ENCODE assay signal across 8 mouse cellular contexts in genomic region chr11:33147572-33148337, GRCm38 (mm10). TPM values are rescaled to one million over a fixed set of nuclear protein-coding genes. Genes with fewer than 3 reads are reported as not detected.
DNase-seq lines count a peak whose midpoint lies in the region; ATAC-seq and TF ChIP-seq lines count a peak whose summit lies in the region.

No protein-coding gene starts in this region.

- H3K9me3 ChIP-seq in E14TG2a.4 (ENCODE audit: low read length): no peaks in the 10 kb centered on the region
- H3K9me3 ChIP-seq in hindbrain, embryonic 14.5 days (ENCODE audit: control insufficient read depth, low read length): no peaks in the 10 kb centered on the region
- no peaks in the 10 kb centered on the region for H3K9me3 ChIP-seq in liver, embryonic 11.5 days (ENCODE audit: control insufficient read depth, low read length)
- no peaks in the 10 kb centered on the region for H3K9me3 ChIP-seq in midbrain, embryonic 16.5 days (replicated peaks; ENCODE audit: control insufficient read depth, low read length, poor library complexity, severe bottlenecking)

- no peak for TF ChIP-seq POLR2A in testis, adult 2 months (IDR thresholded peaks at IDR 0.05; ENCODE audit: control insufficient read depth, low read depth, low read length)

- H3K4me2 ChIP-seq in hindbrain, embryonic 14.5 days (replicated peaks): peak overlapping the region; percentile 67
- H3K4me2 ChIP-seq in liver, embryonic 11.5 days: peak overlapping the region; percentile 83
- H3K4me2 ChIP-seq in midbrain, embryonic 16.5 days (ENCODE audit: low read length): peak overlapping the region; percentile 93

- under 1% methylated on average over 42 of the region's 85 CpGs for WGBS in hindbrain, embryonic 14.5 days
- 1% methylated on average over 83 of the region's 85 CpGs for WGBS in liver, embryonic 11.5 days
- 0% methylated on average over 70 of the region's 85 CpGs for WGBS in midbrain, embryonic 16.5 days

- H3K36me3 ChIP-seq in E14TG2a.4 (ENCODE audit: insufficient read depth, low read length): peaks cover 40% of the 10 kb centered on the region
- H3K36me3 ChIP-seq in hindbrain, embryonic 14.5 days (replicated peaks; ENCODE audit: control insufficient read depth, insufficient read depth): peaks cover 35% of the 10 kb centered on the region
- H3K36me3 ChIP-seq in liver, embryonic 11.5 days (ENCODE audit: control insufficient read depth, insufficient read depth, low read length): peaks cover 13% of the 10 kb centered on the region
- H3K36me3 ChIP-seq in midbrain, embryonic 16.5 days (ENCODE audit: control insufficient read depth, insufficient read depth, low read length): peaks cover 15% of the 10 kb centered on the region
- no peaks in the 10 kb centered on the region; the same call in 1 of the 2 replicates for H3K36me3 ChIP-seq in testis, adult 2 months (ENCODE audit: control insufficient read depth, insufficient read depth, low read length)

- H3K4me1 ChIP-seq in E14TG2a.4 (replicated peaks; ENCODE audit: low read depth, low read length): peaks cover 51% of the 10 kb centered on the region
- H3K4me1 ChIP-seq in hindbrain, embryonic 14.5 days (replicated peaks; ENCODE audit: control insufficient read depth, insufficient read depth, low read length): peaks cover 26% of the 10 kb centered on the region
- peaks cover 11% of the 10 kb centered on the region for H3K4me1 ChIP-seq in liver, embryonic 11.5 days (replicated peaks; ENCODE audit: control insufficient read depth, insufficient read depth, low read length)
- peaks cover 28% of the 10 kb centered on the region for H3K4me1 ChIP-seq in midbrain, embryonic 16.5 days (ENCODE audit: control insufficient read depth, insufficient read depth, low read length)
- H3K4me1 ChIP-seq in testis, adult 2 months (ENCODE audit: control insufficient read depth, insufficient read depth, low read length): peaks cover 11% of the 10 kb centered on the region; the same call in 1 of the 2 replicates

- H3K27me3 ChIP-seq in E14TG2a.4 (ENCODE audit: insufficient read depth, low read length): peaks cover 48% of the 10 kb centered on the region
- H3K27me3 ChIP-seq in hindbrain, embryonic 14.5 days (ENCODE audit: control insufficient read depth, insufficient read depth, low read length): 0 out of 2 replicates have a peak, but pooled peaks cover 13% of the 10 kb centered on the region
- peaks cover 54% of the 10 kb centered on the region for H3K27me3 ChIP-seq in liver, embryonic 11.5 days (replicated peaks; ENCODE audit: control insufficient read depth, insufficient read depth, low read length)
- H3K27me3 ChIP-seq in midbrain, embryonic 16.5 days (ENCODE audit: control insufficient read depth, insufficient read depth, low read depth, low read length): peaks cover 5% of the 10 kb centered on the region
- no peaks in the 10 kb centered on the region for H3K27me3 ChIP-seq in testis, adult 2 months (ENCODE audit: control insufficient read depth, insufficient read depth, low read length)

- peak overlapping the region; percentile 80 for H3K27ac ChIP-seq in hindbrain, embryonic 14.5 days
- H3K27ac ChIP-seq in liver, embryonic 11.5 days (ENCODE audit: low read depth, low read length): no peak overlapping the region
- peak overlapping the region; percentile 75 for H3K27ac ChIP-seq in midbrain, embryonic 16.5 days (ENCODE audit: low read length)
- no peak overlapping the region for H3K27ac ChIP-seq in testis, adult 2 months (ENCODE audit: control insufficient read depth, insufficient read depth, low read depth, low read length)

- peak; percentile 66 for DNase-seq in adrenal gland, postnatal 14 days
- peak; percentile 52 for DNase-seq in gastrocnemius, adult 18-20 months (ENCODE audit: low spot score)
- DNase-seq in hindbrain, embryonic 14.5 days (ENCODE audit: low spot score): peak; percentile 55
- peak; percentile 61 for DNase-seq in liver, embryonic 11.5 days (ENCODE audit: low spot score)
- no peak for DNase-seq in c-Kit-positive CD71-positive TER-119-positive erythroid progenitor cells, embryonic 14.5 days (ENCODE audit: low spot score)

- TF ChIP-seq CTCF in E14TG2a.4 (conservative IDR thresholded peaks at IDR 0.05; ENCODE audit: low read length): no peak
- TF ChIP-seq CTCF in testis, adult 2 months (IDR thresholded peaks at IDR 0.05; ENCODE audit: control insufficient read depth, insufficient read depth, insufficient replicate concordance, low read depth, low read length): no peak

- H3K9ac ChIP-seq in hindbrain, embryonic 14.5 days: peak overlapping the region; percentile 73
- H3K9ac ChIP-seq in liver, embryonic 11.5 days (ENCODE audit: low read depth, low read length): 0 out of 2 replicates have a peak overlapping the region, but pooled peaks have one; percentile 30
- peak overlapping the region; percentile 78 for H3K9ac ChIP-seq in midbrain, embryonic 16.5 days (ENCODE audit: low read depth, low read length)

- peak; percentile 67 for ATAC-seq in hindbrain, embryonic 14.5 days (ENCODE audit: low FRiP score)
- ATAC-seq in liver, embryonic 11.5 days (replicated peaks; ENCODE audit: low FRiP score): peak; percentile 28
- peak; percentile 78 for ATAC-seq in midbrain, embryonic 16.5 days

- peak overlapping the region; percentile 86 for H3K4me3 ChIP-seq in E14TG2a.4 (replicated peaks; ENCODE audit: low read length)
- H3K4me3 ChIP-seq in hindbrain, embryonic 14.5 days (replicated peaks; ENCODE audit: low read length): peak overlapping the region; percentile 67
- H3K4me3 ChIP-seq in liver, embryonic 11.5 days (ENCODE audit: low read depth, low read length): peak overlapping the region; percentile 59
- peak overlapping the region; percentile 64 for H3K4me3 ChIP-seq in midbrain, embryonic 16.5 days (ENCODE audit: low read depth, low read length)
- peak overlapping the region; percentile 71 for H3K4me3 ChIP-seq in testis, adult 2 months (ENCODE audit: control insufficient read depth, low read depth, low read length)

RNA-seq across cellular contexts. Expression of gene Fgf18, which starts 0.6 kb away (rescaled TPM):
- total RNA-seq in adrenal gland, postnatal 14 days (2021): 2.1 TPM in 2 replicates
- 1 to 10 TPM; 1.0 to 1.1 TPM for total RNA-seq in gastrocnemius, adult 18-20 months (2021)
- polyA plus RNA-seq in hindbrain, embryonic 14.5 days (2014; fragmentation: Nextera tagmentation; extraction: Ambion mirVana): 9.0 and 10.1 TPM in 2 replicates
- 0.56 and 0.90 TPM in 2 replicates for polyA plus RNA-seq in liver, embryonic 11.5 days (2014; fragmentation: Nextera tagmentation; extraction: Ambion mirVana)
- polyA plus RNA-seq in midbrain, embryonic 16.5 days (2015; fragmentation: Nextera tagmentation; extraction: Ambion mirVana): 2.7 and 4.8 TPM in 2 replicates
- 0.52 and 0.89 TPM in 2 replicates for polyA plus RNA-seq in testis, adult 2 months (2012; rRNA removed)

RNA-seq across cellular contexts. Expression of gene Npm1, which starts 15.3 kb away (rescaled TPM):
- total RNA-seq in adrenal gland, postnatal 14 days (2021): 351 and 422 TPM in 2 replicates
- total RNA-seq in gastrocnemius, adult 18-20 months (2021): 100 to 1,000 TPM; 118 to 128 TPM
- 418 and 450 TPM in 2 replicates for polyA plus RNA-seq in hindbrain, embryonic 14.5 days (2014; fragmentation: Nextera tagmentation; extraction: Ambion mirVana)
- 1,827 and 1,921 TPM in 2 replicates for polyA plus RNA-seq in liver, embryonic 11.5 days (2014; fragmentation: Nextera tagmentation; extraction: Ambion mirVana)
- 349 and 380 TPM in 2 replicates for polyA plus RNA-seq in midbrain, embryonic 16.5 days (2015; fragmentation: Nextera tagmentation; extraction: Ambion mirVana)
- polyA plus RNA-seq in testis, adult 2 months (2012; rRNA removed): 108 and 114 TPM in 2 replicates

RNA-seq across cellular contexts. Expression of gene Tlx3, which starts 55.6 kb away (rescaled TPM):
- 0.23 TPM in 1 of 2 replicates, not detected in the other for total RNA-seq in adrenal gland, postnatal 14 days (2021)
- not detected for total RNA-seq in gastrocnemius, adult 18-20 months (2021)
- polyA plus RNA-seq in hindbrain, embryonic 14.5 days (2014; fragmentation: Nextera tagmentation; extraction: Ambion mirVana): 21.2 and 23.0 TPM in 2 replicates
- polyA plus RNA-seq in liver, embryonic 11.5 days (2014; fragmentation: Nextera tagmentation; extraction: Ambion mirVana): not detected in 2 replicates
- polyA plus RNA-seq in midbrain, embryonic 16.5 days (2015; fragmentation: Nextera tagmentation; extraction: Ambion mirVana): 0.85 and 0.89 TPM in 2 replicates
- polyA plus RNA-seq in testis, adult 2 months (2012; rRNA removed): 0.06 TPM in 1 of 2 replicates, not detected in the other

Comparison
In these comparisons a context has a peak if more than half of its experiments do, and no peak if none do; other contexts are left out.
1. ATAC-seq: peak in every context shown above with its lines; median percentile 78 in midbrain, embryonic 16.5 days; 67 in hindbrain, embryonic 14.5 days; 28 in liver, embryonic 11.5 days.
2. H3K27ac ChIP-seq: peak in hindbrain, embryonic 14.5 days (single experiment) and midbrain, embryonic 16.5 days (single experiment); none in liver, embryonic 11.5 days (single experiment) and testis, adult 2 months (single experiment).
3. RNA of gene Tlx3, which starts 55.6 kb away (polyA plus RNA-seq): 21.2 to 23.0 TPM in hindbrain, embryonic 14.5 days; 0.85 to 0.89 TPM in midbrain, embryonic 16.5 days, not detected in liver, embryonic 11.5 days and 0.06 TPM in testis, adult 2 months; every median in the first group is over 10 times any median in the second.
4. Peak in every context shown above with its lines, with median percentiles within 50 percentile points of each other: H3K4me3 ChIP-seq, H3K4me2 ChIP-seq and H3K9ac ChIP-seq.